Mouse (Mus musculus): ENCODE results near the gene Olfr748. TPM values are rescaled to one million over a fixed set of nuclear protein-coding genes. Genes with fewer than 3 reads are reported as not detected.
"Not testable (repeated sequence)": the region's sequence is repeated elsewhere in the genome, so short reads cannot be mapped to it uniquely, and the experiment has no call there.

Olfr748 gene
- not detected for total RNA-seq (2022)

- no peak for DNase-seq (ENCODE audit: low spot score in 2 of 2)
Measured at GRCm38 (mm10) chr14:50707073-50707472, at the start of gene Olfr748. Gene Olfr748, plus strand, starts transcription at chr14:50707373.

GRCm38 (mm10) chr14:50693106-50693505 is 14.1 kb upstream of the Olfr748 start, which contains the start of gene Olfr747:
Gene Olfr747, minus strand, starts transcription at chr14:50693206.
- DNase-seq (ENCODE audit: low spot score in 2 of 2) = no peak

GRCm38 (mm10) chr14:50719875-50720274 is 12.7 kb downstream of the Olfr748 start:
- DNase-seq (ENCODE audit: low spot score in 2 of 2) = not testable (repeated sequence)

GRCm38 (mm10) chr14:50722371-50722770 is 15.2 kb downstream of the Olfr748 start:
- DNase-seq (ENCODE audit: low spot score in 2 of 2) = not testable (repeated sequence)

- DNase-seq (ENCODE audit: low spot score in 2 of 2) = no peak
Measured at GRCm38 (mm10) chr14:50740334-50740733, 33.2 kb downstream of the Olfr748 start.

GRCm38 (mm10) chr14:50741584-50741983 is 34.4 kb downstream of the Olfr748 start:
- DNase-seq (ENCODE audit: low spot score in 2 of 2) = no peak

GRCm38 (mm10) chr14:50744994-50745393 is 37.8 kb downstream of the Olfr748 start, which contains the start of gene Olfr749:
Gene Olfr749, minus strand, starts transcription at chr14:50745094.
- DNase-seq (ENCODE audit: low spot score in 2 of 2) = no peak

- peak; percentile 28 to 29 for DNase-seq (ENCODE audit: low spot score in 2 of 2)
Measured at GRCm38 (mm10) chr14:50758416-50759085, 51.4 kb downstream of the Olfr748 start.

Other genes with a start within 250 kb of the Olfr748 start
- not detected for gene Olfr741, start 234.6 kb upstream of the Olfr748 start, total RNA-seq (2022)
- not detected for gene Olfr742, start 203.8 kb upstream of the Olfr748 start, total RNA-seq (2022)
- not detected for gene Olfr743, start 185.5 kb upstream of the Olfr748 start, total RNA-seq (2022)
- not detected for gene Olfr744, start 92.5 kb upstream of the Olfr748 start, total RNA-seq (2022)
- not detected for gene Olfr745, start 68.0 kb upstream of the Olfr748 start, total RNA-seq (2022)
- gene Olfr746, start 60.3 kb upstream of the Olfr748 start, total RNA-seq (2022) = not detected
- not detected for gene Olfr747, start 14.2 kb upstream of the Olfr748 start, total RNA-seq (2022)
- gene Olfr749, start 37.7 kb downstream of the Olfr748 start, total RNA-seq (2022) = not detected
- 10 to 100 TPM; 62.3 to 73.2 (median 64.0) TPM for gene Ttc5, start 78.1 kb downstream of the Olfr748 start, total RNA-seq (2022)
- gene Ccnb1ip1, start 100.4 kb downstream of the Olfr748 start, total RNA-seq (2022) = under 1 TPM in 1 of 4 experiments, not detected in 3; 0.55 TPM
- 10 to 100 TPM; 27.2 to 29.0 (median 28.7) TPM for gene Parp2, start 100.5 kb downstream of the Olfr748 start, total RNA-seq (2022)
- gene Tep1, start 163.2 kb downstream of the Olfr748 start, total RNA-seq (2022) = 1 to 10 TPM; 5.1 to 8.0 (median 7.4) TPM
- gene Klhl33, start 190.1 kb downstream of the Olfr748 start, total RNA-seq (2022) = 1 to 10 TPM; 5.1 to 6.4 (median 5.8) TPM
- gene Osgep, start 217.5 kb downstream of the Olfr748 start, total RNA-seq (2022) = 10 to 100 TPM; 30.4 to 37.1 (median 34.9) TPM
- gene Apex1, start 217.6 kb downstream of the Olfr748 start, total RNA-seq (2022) = 10 to 100 TPM; 61.2 to 67.5 (median 64.1) TPM
- 100 to 1,000 TPM in 1 of 4 experiments, 10 to 100 TPM in 3; 87.5 to 104 (median 94.3) TPM for gene Pip4p1, start 223.5 kb downstream of the Olfr748 start, total RNA-seq (2022)
- 10 to 100 TPM; 14.9 to 21.4 (median 18.2) TPM for gene Pnp, start 223.7 kb downstream of the Olfr748 start, total RNA-seq (2022)
- 10 to 100 TPM in 3 of 4 experiments, 1 to 10 TPM in 1; 8.5 to 15.5 (median 10.8) TPM for gene Gm49342, start 237.1 kb downstream of the Olfr748 start, total RNA-seq (2022)
- 1 to 10 TPM; 1.3 to 2.0 (median 1.5) TPM for gene Pnp2, start 248.6 kb downstream of the Olfr748 start, total RNA-seq (2022)

All from layer of hippocampus, adult 8-10 months (tissue).